Mouse (Mus musculus) heart, adult 2 months (tissue): Measurements from ENCODE around the gene Cysrt1.

Experiments used
- CTCF ChIP-seq: fragments of 200-600 bp; IDR thresholded peaks from 2 replicates; pipeline ENCODE4 v1.8.1; 2022; ENCODE audit warnings: antibody characterized with exemption, mild to moderate bottlenecking, moderate library complexity
- EP300 ChIP-seq: fragments of 200-500 bp; IDR thresholded peaks from 2 replicates; pipeline ENCODE4 v1.6.1; 2011; ENCODE audit warnings: low read depth, low read length, control low read depth; ENCODE audit not compliant: insufficient read depth
- POLR2A ChIP-seq: fragments of 200-500 bp; IDR thresholded peaks from 2 replicates; pipeline ENCODE4 v1.6.1; 2011; ENCODE audit warnings: mild to moderate bottlenecking, low read depth, low read length, control low read depth; ENCODE audit not compliant: insufficient read depth

- TF ChIP-seq EP300 (no peak), CTCF (no peak), POLR2A (no peak)
Measured at GRCm38 (mm10) chr2:25288734-25289345, 46.6 kb upstream of the Cysrt1 start.
